Mouse (Mus musculus): ENCODE results near the gene Nsd1. TPM values are rescaled to one million over a fixed set of nuclear protein-coding genes. Genes with fewer than 3 reads are reported as not detected.

Nsd1 gene
- polyA plus RNA-seq, 1 experiment from 2014 or later = 78.7 TPM

DNA sequence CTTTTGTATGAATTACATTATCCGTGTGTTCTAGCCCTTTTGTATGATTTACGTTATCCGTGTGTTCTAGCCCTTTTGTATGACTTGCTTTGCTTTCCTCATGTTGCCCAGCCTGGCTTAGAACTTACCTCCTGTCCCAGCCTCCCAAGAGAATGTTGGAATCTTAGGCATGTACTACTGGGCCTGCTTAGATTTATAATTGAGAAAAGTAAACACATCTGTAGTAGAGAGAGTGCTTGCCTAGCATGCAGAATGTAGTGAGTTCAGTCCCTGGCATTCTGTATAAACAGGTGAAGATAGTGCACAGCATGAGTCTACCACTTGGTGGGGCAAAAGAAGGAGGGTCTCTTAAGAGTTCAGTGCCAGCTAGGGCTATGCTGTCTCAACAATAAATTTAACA lies 14.8 kb downstream of the Nsd1 start:
- Histone ChIP-seq H3K9ac (no peak overlapping the region), H3K9me3 (replicated peaks) (no peaks in the 10 kb centered on the region), H3K27ac (no peak overlapping the region), H3K4me3 (no peak overlapping the region), H3K36me3 (peaks cover 56% of the 10 kb centered on the region), H3K4me1 (no peaks in the 10 kb centered on the region), H3K4me2 (replicated peaks) (no peak overlapping the region), H3K27me3 (no peaks in the 10 kb centered on the region)
- no peak for ATAC-seq (ENCODE audit: low FRiP score)
- 97% methylated on average over 3 of the region's 3 CpGs for WGBS

DNA sequence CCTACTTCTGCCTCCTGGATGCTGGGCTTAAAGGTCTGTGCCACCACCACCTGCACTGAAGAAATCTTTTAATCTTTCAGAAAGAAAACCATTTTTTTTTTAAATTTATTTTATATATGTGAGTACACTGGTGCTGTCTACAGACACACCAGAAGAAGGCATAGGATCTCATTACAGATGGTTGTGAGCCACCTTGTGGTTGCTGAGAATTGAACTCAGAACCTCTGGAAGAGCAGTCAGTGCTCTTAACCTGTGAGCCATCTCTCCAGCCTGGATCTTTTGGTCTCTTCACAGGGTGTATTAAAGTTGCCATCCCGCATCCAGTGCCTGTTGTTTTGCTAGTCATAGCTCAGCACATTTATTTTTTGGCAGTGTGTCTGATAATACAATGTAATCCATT lies 21.1 kb downstream of the Nsd1 start:
- peaks cover 44% of the 10 kb centered on the region for H3K36me3 ChIP-seq
- ATAC-seq (ENCODE audit: low FRiP score) = no peak
- H3K4me1 ChIP-seq = no peaks in the 10 kb centered on the region
- H3K9me3 ChIP-seq (replicated peaks) = no peaks in the 10 kb centered on the region
- WGBS = 89% methylated on average over 1 of the region's 1 CpGs
- H3K4me2 ChIP-seq (replicated peaks) = no peak overlapping the region
- H3K9ac ChIP-seq = no peak overlapping the region
- no peaks in the 10 kb centered on the region for H3K27me3 ChIP-seq
- H3K4me3 ChIP-seq = no peak overlapping the region
- no peak overlapping the region for H3K27ac ChIP-seq

DNA sequence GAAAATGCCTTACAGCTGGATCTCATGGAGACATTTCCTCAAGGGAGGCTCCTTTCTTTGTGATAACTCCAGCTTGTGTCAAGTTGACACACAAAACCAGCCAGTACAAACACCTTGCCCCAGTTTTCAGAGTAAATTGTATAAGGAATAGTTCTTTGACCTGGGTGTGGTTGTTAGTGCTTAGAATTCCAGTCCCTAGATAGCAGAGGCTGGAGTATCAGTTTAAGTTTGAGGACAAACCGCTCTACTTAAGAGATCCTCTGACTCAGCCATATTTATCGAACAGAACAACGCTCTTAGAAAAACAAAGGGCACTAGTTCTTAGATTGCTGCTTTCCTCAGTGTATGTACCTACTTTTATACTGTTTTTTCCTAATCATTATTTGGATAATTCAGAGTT lies 33.6 kb downstream of the Nsd1 start:
- no peak overlapping the region for H3K9ac ChIP-seq
- H3K4me3 ChIP-seq = no peak overlapping the region
- ATAC-seq (ENCODE audit: low FRiP score) = no peak
- no peaks in the 10 kb centered on the region for H3K27me3 ChIP-seq
- 95% methylated on average over 3 of the region's 3 CpGs for WGBS
- no peak overlapping the region for H3K27ac ChIP-seq
- H3K9me3 ChIP-seq (replicated peaks) = no peaks in the 10 kb centered on the region
- H3K36me3 ChIP-seq = peaks cover 81% of the 10 kb centered on the region
- no peak overlapping the region for H3K4me2 ChIP-seq (replicated peaks)
- no peaks in the 10 kb centered on the region for H3K4me1 ChIP-seq

DNA sequence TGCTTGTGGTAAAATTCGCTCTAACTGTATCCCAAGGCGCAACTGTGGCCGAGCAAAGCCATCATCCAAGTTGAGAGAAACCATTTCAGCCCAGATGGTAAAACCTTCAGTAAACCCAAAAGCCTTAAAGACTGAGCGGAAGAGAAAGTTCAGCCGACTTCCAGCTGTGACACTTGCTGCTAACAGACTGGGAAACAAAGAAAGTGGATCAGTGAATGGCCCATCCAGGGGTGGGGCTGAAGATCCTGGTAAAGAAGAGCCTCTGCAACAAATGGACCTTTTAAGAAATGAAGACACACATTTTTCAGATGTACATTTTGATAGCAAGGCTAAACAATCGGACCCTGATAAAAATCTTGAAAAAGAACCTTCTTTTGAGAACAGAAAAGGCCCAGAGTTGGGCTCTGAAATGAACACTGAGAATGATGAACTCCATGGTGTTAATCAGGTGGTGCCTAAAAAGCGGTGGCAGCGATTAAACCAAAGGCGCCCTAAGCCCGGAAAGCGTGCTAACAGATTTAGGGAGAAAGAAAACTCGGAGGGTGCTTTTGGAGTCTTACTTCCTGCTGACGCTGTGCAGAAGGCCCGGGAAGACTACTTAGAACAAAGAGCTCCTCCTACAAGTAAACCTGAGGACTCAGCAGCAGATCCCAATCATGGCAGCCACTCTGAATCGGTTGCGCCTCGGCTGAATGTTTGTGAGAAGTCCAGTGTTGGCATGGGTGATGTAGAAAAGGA lies 37.9 kb downstream of the Nsd1 start:
- H3K27ac ChIP-seq = no peak overlapping the region
- no peak for ATAC-seq (ENCODE audit: low FRiP score)
- no peaks in the 10 kb centered on the region for H3K4me1 ChIP-seq
- H3K4me2 ChIP-seq (replicated peaks) = no peak overlapping the region
- H3K9ac ChIP-seq = no peak overlapping the region
- 87% methylated on average over 17 of the region's 17 CpGs for WGBS
- no peaks in the 10 kb centered on the region for H3K9me3 ChIP-seq (replicated peaks)
- H3K36me3 ChIP-seq = peaks cover 59% of the 10 kb centered on the region
- no peaks in the 10 kb centered on the region for H3K27me3 ChIP-seq
- no peak overlapping the region for H3K4me3 ChIP-seq

DNA sequence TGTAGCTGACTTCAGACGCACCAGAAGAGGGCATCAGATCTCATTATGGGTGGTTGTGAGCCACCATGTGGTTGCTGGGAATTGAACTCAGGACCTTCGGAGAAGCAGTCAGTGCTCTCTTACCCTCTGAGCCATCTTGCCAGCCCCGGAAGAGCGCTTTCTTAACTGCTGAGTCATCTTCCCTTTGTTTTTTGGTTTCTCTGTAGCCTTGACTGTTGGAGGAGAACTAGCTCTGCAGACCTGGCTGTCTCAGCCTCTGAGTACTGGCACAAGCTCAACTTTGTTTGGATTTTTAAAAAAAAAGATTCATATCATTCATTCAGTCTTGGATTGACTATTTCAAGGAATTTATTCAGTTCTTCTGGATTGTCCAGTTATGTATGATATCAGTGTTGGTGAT lies 39.7 kb downstream of the Nsd1 start:
- Histone ChIP-seq H3K4me3 (no peak overlapping the region), H3K9me3 (replicated peaks) (no peaks in the 10 kb centered on the region), H3K27ac (no peak overlapping the region), H3K36me3 (peaks cover 49% of the 10 kb centered on the region), H3K27me3 (no peaks in the 10 kb centered on the region), H3K4me2 (replicated peaks) (no peak overlapping the region), H3K9ac (no peak overlapping the region), H3K4me1 (no peaks in the 10 kb centered on the region)
- no peak for ATAC-seq (ENCODE audit: low FRiP score)
- 95% methylated on average over 4 of the region's 4 CpGs for WGBS

DNA sequence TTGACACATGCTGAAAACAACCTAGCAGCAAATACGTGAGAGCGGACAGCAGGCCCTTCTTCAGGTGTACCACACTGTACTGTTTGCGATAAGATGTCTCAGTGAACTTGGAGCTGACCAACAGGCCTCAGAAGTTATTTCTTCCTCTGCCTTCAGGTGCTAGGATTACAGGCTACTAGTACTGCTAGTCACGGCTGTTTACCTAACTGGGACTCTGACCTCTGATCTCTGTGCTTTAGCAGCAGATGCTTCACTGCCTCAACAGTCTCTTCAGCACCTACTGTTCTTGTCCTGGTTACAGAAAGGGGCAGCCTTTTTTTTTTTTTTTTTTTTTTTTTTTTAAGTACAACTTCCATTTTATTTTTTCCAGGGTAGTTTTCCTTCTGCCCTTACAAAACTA lies 43.2 kb downstream of the Nsd1 start:
- Histone ChIP-seq H3K4me2 (replicated peaks) (no peak overlapping the region), H3K27me3 (no peaks in the 10 kb centered on the region), H3K9ac (no peak overlapping the region), H3K36me3 (peaks cover 19% of the 10 kb centered on the region), H3K9me3 (replicated peaks) (no peaks in the 10 kb centered on the region), H3K4me1 (no peaks in the 10 kb centered on the region), H3K4me3 (no peak overlapping the region), H3K27ac (no peak overlapping the region)
- no peak for ATAC-seq (ENCODE audit: low FRiP score)
- WGBS = 93% methylated on average over 4 of the region's 4 CpGs

DNA sequence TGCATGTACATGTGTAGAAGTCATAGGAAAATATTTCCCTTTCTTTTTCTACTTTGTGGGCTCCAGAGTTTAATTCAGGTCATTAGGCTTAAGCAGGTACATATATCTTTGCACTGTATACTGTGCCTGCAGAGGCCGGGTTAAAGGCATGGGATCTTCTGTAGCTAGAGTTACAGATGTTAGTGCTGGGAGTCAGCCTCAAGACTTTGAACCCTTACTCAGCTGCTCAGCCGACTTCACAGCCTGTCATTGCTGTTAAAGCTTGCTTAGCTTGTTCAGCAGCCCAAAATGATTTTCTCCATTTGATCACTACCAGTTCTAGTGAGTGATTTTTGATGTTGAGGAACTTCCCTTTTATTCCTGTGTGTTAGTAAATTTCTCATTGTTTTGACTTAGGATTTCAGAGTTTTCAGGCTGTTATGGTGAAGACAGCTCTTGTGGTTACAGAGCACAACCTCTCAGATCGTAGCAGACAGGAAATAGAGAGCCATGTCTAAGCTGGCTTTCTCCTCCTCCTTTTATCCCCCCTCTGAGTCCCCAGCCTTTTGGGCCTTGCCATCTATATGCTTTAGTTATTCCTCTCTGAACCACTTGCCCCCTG lies 45.6 kb downstream of the Nsd1 start:
- 87% methylated on average over 3 of the region's 3 CpGs for WGBS
- Histone ChIP-seq H3K4me1 (no peaks in the 10 kb centered on the region), H3K36me3 (0 out of 2 replicates have a peak, but pooled peaks cover 4% of the 10 kb centered on the region), H3K4me2 (replicated peaks) (no peak overlapping the region), H3K9me3 (replicated peaks) (no peaks in the 10 kb centered on the region), H3K27ac (no peak overlapping the region), H3K4me3 (no peak overlapping the region), H3K27me3 (no peaks in the 10 kb centered on the region), H3K9ac (no peak overlapping the region)
- ATAC-seq (ENCODE audit: low FRiP score) = no peak

DNA sequence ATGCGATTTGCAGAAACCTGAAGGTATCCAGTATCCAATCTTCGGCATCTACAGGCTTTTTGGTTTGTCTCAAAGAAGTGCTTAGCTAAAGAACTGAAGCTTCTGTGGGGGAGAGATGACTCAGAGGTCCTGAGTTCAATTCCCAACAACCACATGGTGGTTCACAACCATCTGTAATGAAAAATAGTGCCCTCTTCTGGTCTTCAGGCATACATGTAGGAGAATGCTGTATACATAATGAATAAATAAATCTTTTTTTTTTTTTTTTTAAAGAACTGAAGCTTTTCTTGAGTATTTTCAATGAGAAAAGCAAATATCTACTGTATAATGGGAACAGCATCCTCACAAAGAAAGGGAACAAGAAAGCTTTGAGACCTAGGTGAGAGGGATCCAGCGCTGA lies 49.1 kb downstream of the Nsd1 start:
- no peak for ATAC-seq (ENCODE audit: low FRiP score)
- no peaks in the 10 kb centered on the region for H3K9me3 ChIP-seq (replicated peaks)
- 96% methylated on average over 3 of the region's 3 CpGs for WGBS
- peaks cover 27% of the 10 kb centered on the region for H3K36me3 ChIP-seq
- no peaks in the 10 kb centered on the region for H3K27me3 ChIP-seq
- H3K9ac ChIP-seq = no peak overlapping the region
- H3K4me3 ChIP-seq = no peak overlapping the region
- H3K4me2 ChIP-seq (replicated peaks) = no peak overlapping the region
- H3K27ac ChIP-seq = no peak overlapping the region
- H3K4me1 ChIP-seq = no peaks in the 10 kb centered on the region

DNA sequence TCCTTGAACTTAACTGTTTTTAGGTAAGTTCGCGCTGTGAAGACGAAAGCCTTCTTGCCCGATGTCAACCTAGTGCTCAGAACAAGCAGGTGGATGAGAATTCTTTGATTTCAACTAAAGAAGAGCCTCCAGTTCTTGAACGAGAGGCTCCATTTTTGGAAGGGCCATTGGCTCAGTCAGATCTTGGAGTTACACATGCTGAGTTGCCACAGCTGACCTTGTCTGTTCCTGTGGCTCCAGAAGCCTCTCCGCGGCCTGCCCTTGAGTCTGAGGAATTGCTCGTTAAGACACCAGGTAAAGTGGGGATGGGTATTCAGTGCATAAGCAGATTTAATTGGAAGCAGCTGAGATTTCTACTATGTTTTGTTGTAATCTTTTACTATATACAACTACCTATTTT lies 51.9 kb downstream of the Nsd1 start:
- Histone ChIP-seq H3K4me1 (no peaks in the 10 kb centered on the region), H3K4me2 (replicated peaks) (no peak overlapping the region), H3K4me3 (no peak overlapping the region), H3K36me3 (peaks cover 38% of the 10 kb centered on the region), H3K27ac (no peak overlapping the region), H3K27me3 (no peaks in the 10 kb centered on the region), H3K9ac (no peak overlapping the region), H3K9me3 (replicated peaks) (no peaks in the 10 kb centered on the region)
- ATAC-seq (ENCODE audit: low FRiP score) = no peak
- WGBS = 97% methylated on average over 8 of the region's 8 CpGs

DNA sequence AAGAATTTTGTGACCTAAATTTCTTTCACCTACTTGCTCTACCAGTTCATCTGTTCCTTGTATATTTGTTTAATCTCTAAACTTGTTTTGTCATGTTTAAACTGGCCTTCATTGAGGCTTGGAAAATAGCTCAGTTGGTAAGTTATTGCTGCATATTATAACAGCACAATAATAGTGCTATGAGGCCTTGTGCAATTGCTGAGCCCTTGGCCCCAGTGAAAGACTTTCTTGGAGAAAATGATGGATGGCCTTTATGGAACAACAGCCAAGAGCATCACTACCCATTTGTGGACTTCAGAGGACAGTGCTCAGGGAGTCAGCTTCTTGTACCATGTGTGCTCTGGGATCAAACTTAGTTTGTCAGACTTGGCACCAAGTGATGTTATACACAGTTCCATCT lies 52.5 kb downstream of the Nsd1 start:
- Histone ChIP-seq H3K4me1 (no peaks in the 10 kb centered on the region), H3K36me3 (peaks cover 38% of the 10 kb centered on the region), H3K9me3 (replicated peaks) (no peaks in the 10 kb centered on the region), H3K4me3 (no peak overlapping the region), H3K4me2 (replicated peaks) (no peak overlapping the region), H3K9ac (no peak overlapping the region), H3K27me3 (no peaks in the 10 kb centered on the region), H3K27ac (no peak overlapping the region)
- ATAC-seq (ENCODE audit: low FRiP score) = no peak

DNA sequence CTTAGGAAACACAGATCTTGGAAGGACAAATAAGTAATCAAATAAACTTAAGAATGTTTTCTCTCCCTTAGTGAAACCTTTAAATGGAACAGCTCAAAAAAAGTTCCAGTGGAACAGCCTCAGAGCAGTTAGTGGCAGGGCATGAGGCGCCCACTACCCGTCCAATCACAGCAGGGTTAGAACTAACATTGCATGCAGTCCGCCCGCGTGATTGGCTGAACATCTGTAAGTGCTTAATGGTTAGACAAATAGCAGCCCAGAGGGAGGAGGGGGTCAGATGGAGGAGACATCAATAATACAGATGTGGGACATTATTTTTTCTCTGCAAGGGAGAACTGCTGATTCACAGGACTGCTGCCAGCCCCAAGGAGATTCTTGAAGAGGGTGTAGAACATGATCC lies 67.6 kb downstream of the Nsd1 start:
- Histone ChIP-seq H3K9ac (no peak overlapping the region), H3K27ac (no peak overlapping the region), H3K36me3 (peaks cover 59% of the 10 kb centered on the region), H3K9me3 (replicated peaks) (no peaks in the 10 kb centered on the region), H3K27me3 (no peaks in the 10 kb centered on the region), H3K4me2 (replicated peaks) (no peak overlapping the region), H3K4me1 (no peaks in the 10 kb centered on the region), H3K4me3 (no peak overlapping the region)
- 86% methylated on average over 5 of the region's 5 CpGs for WGBS
- ATAC-seq (ENCODE audit: low FRiP score) = no peak

DNA sequence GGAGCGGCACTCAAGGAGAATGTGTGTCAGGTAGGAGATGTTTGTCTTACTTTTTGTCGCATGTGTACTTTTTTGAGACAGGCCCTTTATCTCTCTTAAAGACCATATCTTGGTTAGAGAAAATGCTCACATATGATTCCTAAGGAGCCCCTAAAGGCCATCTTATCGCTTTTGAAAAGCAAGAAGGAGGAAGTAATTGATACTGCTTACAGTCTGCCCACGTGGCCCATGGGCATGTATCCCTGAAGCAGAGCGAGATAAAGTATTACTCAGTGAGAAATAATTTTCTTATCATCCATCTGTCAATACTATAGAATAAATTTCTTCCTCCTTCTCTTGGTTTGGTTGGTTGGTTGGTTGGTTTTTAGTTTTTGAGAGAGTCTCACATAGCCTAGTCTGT lies 68.1 kb downstream of the Nsd1 start:
- Histone ChIP-seq H3K27me3 (no peaks in the 10 kb centered on the region), H3K4me2 (replicated peaks) (no peak overlapping the region), H3K4me1 (no peaks in the 10 kb centered on the region), H3K9ac (no peak overlapping the region), H3K9me3 (replicated peaks) (no peaks in the 10 kb centered on the region), H3K36me3 (peaks cover 59% of the 10 kb centered on the region), H3K27ac (no peak overlapping the region), H3K4me3 (no peak overlapping the region)
- no peak for ATAC-seq (ENCODE audit: low FRiP score)
- 96% methylated on average over 5 of the region's 5 CpGs for WGBS

DNA sequence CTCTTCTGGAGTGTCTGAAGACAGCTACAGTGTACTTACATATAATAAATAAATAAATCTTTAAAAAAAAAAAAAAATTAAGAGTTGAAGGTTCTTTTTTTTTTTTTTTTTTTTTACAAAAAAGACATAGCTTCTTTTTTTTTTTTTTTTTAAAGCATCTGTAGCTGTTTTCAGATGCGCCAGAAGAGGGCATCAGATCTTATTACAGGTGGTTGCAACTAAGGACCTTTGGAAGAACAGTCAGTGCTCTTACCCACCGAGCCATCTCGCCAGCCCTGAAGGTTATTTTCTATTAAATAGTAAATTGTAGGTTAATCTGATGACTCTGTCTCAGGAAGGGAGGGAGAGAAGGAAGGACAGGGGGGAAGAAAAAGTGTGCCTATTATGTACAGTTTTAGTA lies 79.3 kb downstream of the Nsd1 start:
- H3K36me3 ChIP-seq = peaks cover 72% of the 10 kb centered on the region
- 82% methylated on average over 3 of the region's 3 CpGs for WGBS
- ATAC-seq (ENCODE audit: low FRiP score) = no peak

More for the DNA sequence above, 79.3 kb downstream of the Nsd1 start:
- H3K4me1 ChIP-seq = no peaks in the 10 kb centered on the region
- no peak overlapping the region for H3K4me3 ChIP-seq
- H3K27ac ChIP-seq = no peak overlapping the region
- H3K4me2 ChIP-seq (replicated peaks) = no peak overlapping the region
- H3K9ac ChIP-seq = no peak overlapping the region
- no peaks in the 10 kb centered on the region for H3K27me3 ChIP-seq
- no peaks in the 10 kb centered on the region for H3K9me3 ChIP-seq (replicated peaks)
